Mouse (Mus musculus) stomach, postnatal 0 days (tissue): ENCODE measurements at regions not wholly inside any gene's neighbourhood (a gene's known extent, or its start where the extent isn't known, plus 50 kb on each side); places are given as distances from the start of the nearest gene placed in this dataset.

Source experiments
- CTCF ChIP-seq: IDR thresholded peaks from 2 replicates; pipeline ENCODE4 v1.5.1; 2016; ENCODE audit warnings: antibody characterized with exemption, low read depth, mild to moderate bottlenecking, moderate library complexity
- EP300 ChIP-seq: optimal IDR thresholded peaks from 2 replicates; pipeline ENCODE3; 2016; ENCODE audit warnings: antibody characterized with exemption

- TF ChIP-seq EP300: no peak
- TF ChIP-seq CTCF: no peak
Observed at GRCm38 (mm10) chr14:80528419-80529028, 544.6 kb downstream of the Olfm4 start.
